Mouse (Mus musculus): Measurements from ENCODE around the gene Plk5. TPM values are rescaled to one million over a fixed set of nuclear protein-coding genes. Genes with fewer than 3 reads are reported as not detected.

The Plk5 gene
- polyA plus RNA-seq, 1 experiment = 0.04 TPM

GRCm38 (mm10) chr10:80399191-80399972 is 43.1 kb downstream of the Plk5 start, which contains the start of gene Mbd3:
Gene Mbd3, minus strand, starts transcription at chr10:80399550.
- DNase-seq (ENCODE audit: low read depth in 1 of 2, low spot score in 2 of 2) = peak; percentile 100
- peak; percentile 99 for TF ChIP-seq POLR2A (IDR thresholded peaks at IDR 0.05; ENCODE audit: low read depth, low read length)
- no peak for TF ChIP-seq CTCF (IDR thresholded peaks at IDR 0.05; ENCODE audit: extremely low read depth, insufficient read depth, insufficient read length, insufficient replicate concordance)
- Histone ChIP-seq H3K4me3 (ENCODE audit: extremely low read depth, insufficient read depth, insufficient read length) (peak within 1 kb of the TSS; percentile 70), H3K4me1 (ENCODE audit: control insufficient read depth, insufficient read depth, insufficient read length) (peaks cover 19% of the 10 kb centered on the region; the same call in 1 of the 2 replicates), H3K27me3 (ENCODE audit: control insufficient read depth, insufficient read depth, low read length) (no peaks in the 10 kb centered on the region), H3K27ac (ENCODE audit: insufficient read depth, low read length) (peak within 1 kb of the TSS; percentile 98), H3K36me3 (ENCODE audit: control insufficient read depth, insufficient read depth, low read length) (peaks cover 14% of the 10 kb centered on the region)
- under 1% methylated on average over 69 of the region's 82 CpGs for WGBS

- Histone ChIP-seq H3K27me3 (ENCODE audit: control insufficient read depth, insufficient read depth, low read length) (no peaks in the 10 kb centered on the region), H3K27ac (ENCODE audit: insufficient read depth, low read length) (peak overlapping the region; percentile 91), H3K4me3 (ENCODE audit: extremely low read depth, insufficient read depth, insufficient read length) (peak overlapping the region; percentile 69), H3K36me3 (ENCODE audit: control insufficient read depth, insufficient read depth, low read length) (peaks cover 8% of the 10 kb centered on the region), H3K4me1 (ENCODE audit: control insufficient read depth, insufficient read depth, insufficient read length) (peaks cover 19% of the 10 kb centered on the region; the same call in 1 of the 2 replicates)
- TF ChIP-seq CTCF (IDR thresholded peaks at IDR 0.05; ENCODE audit: extremely low read depth, insufficient read depth, insufficient read length, insufficient replicate concordance) (no peak), POLR2A (IDR thresholded peaks at IDR 0.05; ENCODE audit: low read depth, low read length) (no peak)
- WGBS = 10% methylated on average over 17 of the region's 17 CpGs
- DNase-seq (ENCODE audit: low read depth in 1 of 2, low spot score in 2 of 2) = no peak
These were observed 43.9 kb downstream of the Plk5 start for GRCm38 (mm10) chr10:80399973-80400703.

GRCm38 (mm10) chr10:80400704-80401161 is 44.5 kb downstream of the Plk5 start:
- WGBS = 57% methylated on average over 4 of the region's 4 CpGs
- Histone ChIP-seq H3K4me1 (ENCODE audit: control insufficient read depth, insufficient read depth, insufficient read length) (peaks cover 19% of the 10 kb centered on the region; the same call in 1 of the 2 replicates), H3K27ac (ENCODE audit: insufficient read depth, low read length) (peak overlapping the region; percentile 91), H3K4me3 (ENCODE audit: extremely low read depth, insufficient read depth, insufficient read length) (no peak overlapping the region), H3K27me3 (ENCODE audit: control insufficient read depth, insufficient read depth, low read length) (no peaks in the 10 kb centered on the region), H3K36me3 (ENCODE audit: control insufficient read depth, insufficient read depth, low read length) (peaks cover 7% of the 10 kb centered on the region)
- DNase-seq (ENCODE audit: low read depth in 1 of 2, low spot score in 2 of 2) = no peak
- no peak for TF ChIP-seq POLR2A (IDR thresholded peaks at IDR 0.05; ENCODE audit: low read depth, low read length)
- TF ChIP-seq CTCF (IDR thresholded peaks at IDR 0.05; ENCODE audit: extremely low read depth, insufficient read depth, insufficient read length, insufficient replicate concordance) = no peak

GRCm38 (mm10) chr10:80403044-80403692 is 46.9 kb downstream of the Plk5 start:
- DNase-seq (ENCODE audit: low read depth in 1 of 2, low spot score in 2 of 2) = no peak
- H3K4me3 ChIP-seq (ENCODE audit: extremely low read depth, insufficient read depth, insufficient read length) = no peak overlapping the region
- TF ChIP-seq POLR2A (IDR thresholded peaks at IDR 0.05; ENCODE audit: low read depth, low read length) = no peak
- TF ChIP-seq CTCF (IDR thresholded peaks at IDR 0.05; ENCODE audit: extremely low read depth, insufficient read depth, insufficient read length, insufficient replicate concordance) = peak; percentile 48; the same call in 1 of the 2 replicates
- H3K36me3 ChIP-seq (ENCODE audit: control insufficient read depth, insufficient read depth, low read length) = peaks cover 7% of the 10 kb centered on the region
- H3K27me3 ChIP-seq (ENCODE audit: control insufficient read depth, insufficient read depth, low read length) = no peaks in the 10 kb centered on the region
- peaks cover 12% of the 10 kb centered on the region; the same call in 1 of the 2 replicates for H3K4me1 ChIP-seq (ENCODE audit: control insufficient read depth, insufficient read depth, insufficient read length)
- H3K27ac ChIP-seq (ENCODE audit: insufficient read depth, low read length) = no peak overlapping the region
- 95% methylated on average over 4 of the region's 4 CpGs for WGBS

GRCm38 (mm10) chr10:80405481-80406173 is 49.4 kb downstream of the Plk5 start:
- 44% methylated on average over 10 of the region's 10 CpGs for WGBS
- H3K4me3 ChIP-seq (ENCODE audit: extremely low read depth, insufficient read depth, insufficient read length) = peak overlapping the region; percentile 72

More at GRCm38 (mm10) chr10:80405481-80406173, 49.4 kb downstream of the Plk5 start:
- H3K4me1 ChIP-seq (ENCODE audit: control insufficient read depth, insufficient read depth, insufficient read length) = peaks cover 6% of the 10 kb centered on the region; the same call in 1 of the 2 replicates
- no peak overlapping the region for H3K27ac ChIP-seq (ENCODE audit: insufficient read depth, low read length)
- no peak for DNase-seq (ENCODE audit: low read depth in 1 of 2, low spot score in 2 of 2)
- TF ChIP-seq POLR2A (IDR thresholded peaks at IDR 0.05; ENCODE audit: low read depth, low read length) = no peak
- peak; percentile 25; the same call in 1 of the 2 replicates for TF ChIP-seq CTCF (IDR thresholded peaks at IDR 0.05; ENCODE audit: extremely low read depth, insufficient read depth, insufficient read length, insufficient replicate concordance)
- H3K27me3 ChIP-seq (ENCODE audit: control insufficient read depth, insufficient read depth, low read length) = no peaks in the 10 kb centered on the region
- peaks cover 14% of the 10 kb centered on the region for H3K36me3 ChIP-seq (ENCODE audit: control insufficient read depth, insufficient read depth, low read length)
